Mouse (Mus musculus) ES-E14 (cell line): ENCODE results near the gene Rbpj. TPM values are rescaled to one million over a fixed set of nuclear protein-coding genes. Genes with fewer than 3 reads are reported as not detected.
A peak's percentile ranks its signal among the peaks of the same experiment; 100 is the strongest.

ENCODE experiments used
- DNase-seq: peaks from one replicate; pipeline ENCODE4 v3.0.0-alpha.2; 2013; ENCODE audit warnings: low read depth, low spot score
- H3K27ac ChIP-seq: 2 replicates; pipeline ENCODE4 v1.5.1; 2012; ENCODE audit warnings: low read depth, mild to moderate bottlenecking, low read length, moderate library complexity, mixed read lengths; ENCODE audit not compliant: poor library complexity, insufficient read depth, severe bottlenecking
- H3K36me3 ChIP-seq: 2 replicates; pipeline ENCODE4 v1.6.1; 2012; ENCODE audit warnings: mild to moderate bottlenecking, low read length, moderate library complexity, mixed read lengths; ENCODE audit not compliant: control insufficient read depth, poor library complexity, insufficient read depth, severe bottlenecking
- H3K4me1 ChIP-seq, 2 experiments: fragments of 150-350 bp in 1 of 2; sonication (generic) in 1 of 2; 2 replicates each; pipeline ENCODE4 v1.6.1; 2012; ENCODE audit warnings: low read length in 2 of 2, mild to moderate bottlenecking in 1 of 2, mixed read lengths in 1 of 2; ENCODE audit not compliant: control insufficient read depth in 2 of 2, insufficient read depth in 2 of 2, poor library complexity in 1 of 2
- H3K4me3 ChIP-seq, 2 experiments: fragments of 150-350 bp in 1 of 2; sonication (generic) in 1 of 2; 2 replicates each; pipeline ENCODE4 v1.5.1; 2012; ENCODE audit warnings: low read length in 2 of 2, low read depth in 1 of 2, mild to moderate bottlenecking in 1 of 2, mixed read lengths in 1 of 2; ENCODE audit not compliant: insufficient read depth in 1 of 2, poor library complexity in 1 of 2, severe bottlenecking in 1 of 2
- H3K9ac ChIP-seq: 2 replicates; pipeline ENCODE4 v1.6.1; 2012; ENCODE audit warnings: low read depth, mild to moderate bottlenecking, low read length, mixed read lengths; ENCODE audit not compliant: poor library complexity, insufficient read depth, severe bottlenecking
- H3K9me3 ChIP-seq: fragments of 150-350 bp; sonication (generic); 2 replicates; pipeline ENCODE4 v1.6.1; 2012; ENCODE audit warnings: low read depth, mild to moderate bottlenecking, low read length; ENCODE audit not compliant: control insufficient read depth, insufficient read depth
- CHD2 ChIP-seq: IDR thresholded peaks from 2 replicates; pipeline ENCODE4 v1.6.1; 2014; ENCODE audit warnings: mild to moderate bottlenecking, low read depth, low read length, inconsistent platforms
- HCFC1 ChIP-seq: IDR thresholded peaks from 2 replicates; pipeline ENCODE4 v1.6.1; 2012; ENCODE audit warnings: low read length, inconsistent platforms, borderline replicate concordance; ENCODE audit not compliant: insufficient read depth
- MAFK ChIP-seq: IDR thresholded peaks from 2 replicates; pipeline ENCODE4 v1.6.1; 2014; ENCODE audit warnings: mild to moderate bottlenecking, low read depth, low read length, inconsistent platforms; ENCODE audit not compliant: insufficient read depth
- ZC3H11A ChIP-seq: IDR thresholded peaks from 2 replicates; pipeline ENCODE4 v1.6.1; 2012; ENCODE audit warnings: low read depth, mild to moderate bottlenecking, inconsistent platforms, low read length, borderline replicate concordance
- ZNF384 ChIP-seq: IDR thresholded peaks from 2 replicates; pipeline ENCODE4 v1.6.1; 2012; ENCODE audit warnings: low read depth, low read length, inconsistent platforms
- in situ Hi-C, 2 experiments: fragments of 600-800 bp; cut with MboI; formaldehyde crosslinking; loops; one replicate each; pipeline ENCODE4 v1.15.1; 2025; ENCODE audit warnings: low sequenced_read_pairs in 2 of 2, inconsistent platforms in 1 of 2; ENCODE audit not compliant: unreplicated experiment in 2 of 2
- total RNA-seq: library from RNA; depleted of rRNA; stranded (reverse); fragments of 300-350 nt; gene quantifications from 2 replicates; pipeline ENCODE4 v1.2.3, GENCODE M21; 2012; rRNA removed

The Rbpj gene
- total RNA-seq, result 159 and 188 TPM in 2 replicates

- Histone ChIP-seq H3K9ac (peak within 1 kb of the TSS; percentile 74; the same call in 1 of the 2 replicates), H3K36me3 (no peaks in the 10 kb centered on the region), H3K9me3 (no peaks in the 10 kb centered on the region), H3K27ac (peak within 1 kb of the TSS; percentile 95), H3K4me3 (peak within 1 kb of the TSS in 1 of 2 experiments; percentile 37; a peak in 1 of 4 replicates), H3K4me1 (peaks cover 14 to 37% of the 10 kb centered on the region in 2 experiments)
- TF ChIP-seq CHD2 (no peak), MAFK (no peak), ZNF384 (no peak), ZC3H11A (no peak), HCFC1 (no peak)
- no peak for DNase-seq
- in situ Hi-C loops, result no loop called here
Observed at GRCm38 (mm10) chr5:53465883-53466282, at the start of gene Rbpj. Gene Rbpj, plus strand, starts transcription at chr5:53466152.

DNA sequence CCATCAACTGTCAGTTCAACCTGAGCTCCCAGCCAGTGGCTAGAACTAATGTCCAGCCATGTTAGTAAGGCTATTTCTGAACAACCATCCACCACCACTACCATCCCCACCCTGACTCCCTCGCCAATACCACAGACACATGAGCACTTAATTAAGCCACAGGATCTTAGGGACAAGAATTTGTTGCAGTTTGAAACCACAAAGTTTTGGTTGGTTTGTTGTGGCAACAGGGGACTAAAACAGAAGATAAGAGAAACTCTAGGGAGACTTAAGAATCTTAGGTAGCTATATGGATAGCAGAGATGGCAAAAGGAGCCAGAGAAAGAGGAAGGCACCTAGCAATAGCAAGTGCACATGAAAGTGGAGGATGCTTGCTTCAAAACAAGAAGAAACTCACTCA, 45.2 kb upstream of the Rbpj start:
- no peaks in the 10 kb centered on the region for H3K4me1 ChIP-seq
- H3K4me3 ChIP-seq, result no peak overlapping the region
- H3K27ac ChIP-seq, result no peak overlapping the region
- DNase-seq, result no peak
- no peaks in the 10 kb centered on the region for H3K36me3 ChIP-seq
- no peak overlapping the region for H3K9ac ChIP-seq
- no peaks in the 10 kb centered on the region for H3K9me3 ChIP-seq
- in situ Hi-C loops, result no loop called here
- TF ChIP-seq ZC3H11A (no peak), ZNF384 (no peak), MAFK (no peak), CHD2 (no peak), HCFC1 (no peak)

DNA sequence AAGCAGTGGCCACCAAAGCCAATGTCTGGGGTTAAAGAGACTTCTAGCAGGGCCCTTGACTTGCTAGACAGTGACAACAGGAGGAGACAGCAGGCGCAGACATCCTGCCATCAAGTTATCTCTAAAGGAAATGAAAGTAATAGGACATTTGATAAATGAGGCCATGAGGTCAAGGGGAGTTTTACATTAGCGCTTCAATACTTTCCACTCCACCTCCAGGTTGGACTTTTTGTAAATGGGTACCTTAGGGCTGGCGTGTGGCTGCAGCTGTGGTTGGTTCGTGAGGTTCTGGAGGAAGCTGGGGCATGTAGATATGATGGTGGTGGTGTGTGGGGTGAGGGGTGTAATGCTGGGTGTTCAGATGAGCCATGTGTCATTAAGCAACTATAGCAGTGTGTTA, 44.7 kb upstream of the Rbpj start:
- H3K9ac ChIP-seq, result no peak overlapping the region
- no peaks in the 10 kb centered on the region for H3K9me3 ChIP-seq
- no peak overlapping the region for H3K27ac ChIP-seq
- in situ Hi-C loops, result no loop called here
- H3K36me3 ChIP-seq, result no peaks in the 10 kb centered on the region
- no peaks in the 10 kb centered on the region for H3K4me1 ChIP-seq
- no peak for DNase-seq
- TF ChIP-seq ZC3H11A (no peak), HCFC1 (no peak), MAFK (no peak), CHD2 (no peak), ZNF384 (no peak)
- no peak overlapping the region for H3K4me3 ChIP-seq

GRCm38 (mm10) chr5:53427411-53427810, 38.5 kb upstream of the Rbpj start:
- Histone ChIP-seq H3K36me3 (no peaks in the 10 kb centered on the region), H3K4me3 (no peak overlapping the region), H3K9ac (no peak overlapping the region), H3K9me3 (no peaks in the 10 kb centered on the region), H3K4me1 (no peaks in the 10 kb centered on the region), H3K27ac (no peak overlapping the region)
- no peak for DNase-seq
- in situ Hi-C loops, result no loop called here
- no peak for TF ChIP-seq HCFC1
- TF ChIP-seq MAFK, result no peak
- no peak for TF ChIP-seq CHD2
- TF ChIP-seq ZNF384, result no peak
- TF ChIP-seq ZC3H11A, result no peak

DNA sequence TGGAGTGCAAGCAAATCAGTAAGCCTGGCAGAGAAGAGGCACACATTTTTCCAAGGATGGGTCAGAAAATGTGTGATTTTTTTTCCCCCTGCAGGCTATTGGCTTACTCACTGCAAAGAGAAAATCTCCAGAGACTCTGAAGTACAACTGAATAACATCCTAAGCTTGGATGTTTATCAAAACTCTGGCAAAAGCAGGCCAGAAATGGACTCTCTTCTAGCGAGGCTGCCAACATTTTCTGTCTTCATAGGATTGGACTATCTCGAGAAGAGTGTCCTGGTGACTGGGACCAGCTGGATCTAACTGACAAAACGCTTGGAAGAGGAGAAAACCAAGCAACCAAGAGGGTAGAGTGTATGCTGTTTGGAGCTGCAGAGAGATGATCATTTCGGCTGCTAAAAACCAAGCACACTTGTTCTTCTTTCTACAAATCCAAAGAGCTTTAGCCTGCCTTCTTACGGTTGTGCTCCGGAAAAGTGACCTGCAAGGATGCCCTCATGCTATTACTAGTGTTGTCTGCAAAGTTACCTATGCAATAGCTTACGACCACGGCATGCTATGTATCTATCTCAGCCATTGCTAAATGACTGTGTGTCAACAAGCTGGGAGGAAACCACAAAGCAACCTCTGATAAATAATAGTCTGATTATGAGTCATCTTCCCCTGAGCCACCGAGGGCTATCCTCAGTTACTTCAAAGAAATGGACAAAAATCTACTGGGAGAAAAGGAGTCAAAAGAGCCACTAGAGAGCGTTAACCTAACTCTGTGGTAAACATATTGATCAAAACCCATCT, 36.1 kb upstream of the Rbpj start:
- no peaks in the 10 kb centered on the region for H3K4me1 ChIP-seq
- in situ Hi-C loops, result no loop called here
- H3K9ac ChIP-seq, result no peak overlapping the region
- H3K9me3 ChIP-seq, result no peaks in the 10 kb centered on the region
- H3K4me3 ChIP-seq, result no peak overlapping the region
- no peaks in the 10 kb centered on the region for H3K36me3 ChIP-seq
- no peak overlapping the region for H3K27ac ChIP-seq
- DNase-seq, result no peak
- TF ChIP-seq MAFK (no peak), CHD2 (no peak), ZNF384 (no peak), HCFC1 (no peak), ZC3H11A (no peak)
